Mouse (Mus musculus) mature B cell (primary cell): Measurements from ENCODE around the gene Gsc2.
"Not testable (repeated sequence)": the region's sequence is repeated elsewhere in the genome, so short reads cannot be mapped to it uniquely, and the experiment has no call there.

ENCODE experiments used
- in situ Hi-C: fragments of 300-500 bp; cut with MboI; formaldehyde crosslinking; loops from 2 replicates; pipeline ENCODE4 v1.14.3; 2019

Gene Gsc2

DNA sequence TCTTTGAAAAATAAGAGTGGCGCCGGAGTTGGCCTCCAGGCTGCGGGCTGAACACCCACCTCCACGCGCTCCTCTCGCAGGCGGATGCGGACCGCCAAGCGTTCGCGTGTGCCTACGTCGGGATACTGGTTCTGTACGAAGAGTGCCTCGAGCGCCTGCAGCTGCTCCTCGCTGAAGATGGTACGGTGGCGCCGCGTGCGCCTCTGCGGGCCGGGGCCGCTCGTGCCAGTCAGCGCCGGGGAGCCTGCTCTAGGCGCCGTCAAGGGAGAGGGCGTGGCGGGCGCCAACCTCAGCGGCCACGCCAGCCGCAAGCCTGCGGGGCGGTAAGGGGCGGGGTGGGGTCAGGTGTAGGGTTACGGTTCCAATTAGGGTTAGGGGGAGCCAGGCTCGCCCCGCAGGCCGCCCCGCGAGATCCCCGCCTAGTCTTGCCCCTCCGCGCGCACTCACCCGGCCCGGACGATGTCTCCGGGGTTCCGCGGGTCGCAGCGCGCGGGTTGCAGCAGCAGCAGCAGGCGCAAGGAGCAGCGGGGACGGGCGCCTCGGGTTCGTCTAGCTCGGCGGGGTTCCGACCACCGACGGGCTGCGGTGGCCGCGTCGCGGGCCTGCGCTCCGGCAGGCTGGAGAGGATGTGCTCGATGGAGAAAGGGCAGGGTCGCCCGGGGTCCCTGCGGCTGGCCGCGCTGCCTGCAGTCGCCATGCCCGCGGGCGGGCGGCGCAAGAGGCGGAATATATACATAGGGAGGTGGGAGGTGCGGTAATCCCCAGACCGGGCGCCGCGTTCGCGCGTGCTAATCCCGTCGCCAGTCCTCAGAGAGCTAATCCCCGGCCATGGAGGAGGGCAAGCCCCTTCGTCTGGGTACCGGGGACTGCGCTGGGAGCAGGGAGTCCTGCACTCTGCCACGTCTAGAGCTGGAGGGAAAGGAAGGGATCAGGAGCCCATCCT lies at the start of gene Gsc2:
Gsc2 (minus strand) TSS at position 753 of the 943 bp plus-strand sequence.
- in situ Hi-C loops: no loop called here

DNA sequence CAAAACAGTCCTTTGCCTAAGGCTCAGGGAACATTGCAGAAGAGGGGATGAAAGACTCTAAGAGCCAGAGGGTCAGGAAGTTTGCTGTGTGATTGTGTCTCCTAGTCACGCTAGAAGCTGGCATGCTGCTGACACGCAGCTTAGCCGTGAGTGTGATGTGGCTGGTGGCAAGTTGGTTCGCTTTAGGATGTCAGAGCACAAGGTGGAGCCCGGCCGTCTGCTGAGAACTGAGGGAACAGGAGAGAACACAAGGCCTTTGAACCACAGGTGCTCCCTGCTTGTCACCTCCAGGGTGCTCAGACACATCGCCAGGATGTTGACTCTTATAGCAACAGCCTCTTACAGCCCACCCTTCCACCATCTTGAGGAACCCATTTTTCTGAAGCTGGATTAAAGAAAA lies 47.2 kb upstream of the Gsc2 start:
- in situ Hi-C loops: no loop called here

DNA sequence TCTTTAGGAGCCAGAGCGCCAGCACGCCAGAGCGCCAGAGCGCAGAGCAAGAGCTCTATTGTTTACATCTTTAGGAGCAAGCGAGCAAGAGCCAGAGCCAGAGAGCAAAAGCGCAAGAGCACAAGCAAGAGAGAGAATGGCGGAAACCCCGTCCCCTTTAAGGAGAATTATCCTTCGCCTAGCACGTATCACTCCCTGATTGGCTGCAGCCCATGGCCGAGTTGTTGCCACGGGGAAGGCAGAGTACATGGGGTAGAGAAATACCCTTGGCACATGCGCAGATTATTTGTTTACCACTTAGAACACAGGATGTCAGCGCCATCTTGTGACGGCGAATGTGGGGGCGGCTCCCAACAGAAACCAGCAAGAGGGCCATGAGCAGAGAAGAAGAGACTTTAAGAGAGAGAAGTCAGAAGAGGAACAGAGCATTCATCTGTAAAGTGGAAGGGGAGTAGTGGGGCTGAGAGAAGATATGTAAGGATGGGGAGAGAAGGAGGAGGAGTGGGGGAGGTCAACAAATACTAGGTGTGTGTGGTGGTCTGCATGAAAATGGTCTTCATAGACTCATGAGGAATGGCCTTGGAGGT lies 41.3 kb upstream of the Gsc2 start:
- in situ Hi-C loops: not testable (repeated sequence)

DNA sequence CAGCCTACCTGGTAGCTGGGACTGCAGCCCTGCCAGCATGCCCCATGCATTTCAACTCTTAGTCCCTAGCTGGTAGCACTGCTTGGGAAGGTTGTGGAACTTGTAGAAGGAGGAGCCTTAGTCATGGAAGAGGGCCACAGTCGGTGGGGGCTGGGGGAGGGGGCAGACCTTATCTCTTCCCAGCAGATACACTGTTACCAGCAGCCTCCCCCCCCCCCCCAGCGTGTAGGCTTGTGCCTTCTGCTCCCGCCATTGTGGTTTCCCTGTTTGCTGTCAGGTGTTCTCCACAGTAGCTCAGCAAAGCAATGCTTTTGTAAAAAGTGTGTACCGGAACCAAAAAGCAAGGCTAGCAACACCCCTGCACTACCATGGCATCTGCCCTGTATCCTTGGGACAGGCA lies 36.8 kb upstream of the Gsc2 start:
- in situ Hi-C loops: no loop called here

DNA sequence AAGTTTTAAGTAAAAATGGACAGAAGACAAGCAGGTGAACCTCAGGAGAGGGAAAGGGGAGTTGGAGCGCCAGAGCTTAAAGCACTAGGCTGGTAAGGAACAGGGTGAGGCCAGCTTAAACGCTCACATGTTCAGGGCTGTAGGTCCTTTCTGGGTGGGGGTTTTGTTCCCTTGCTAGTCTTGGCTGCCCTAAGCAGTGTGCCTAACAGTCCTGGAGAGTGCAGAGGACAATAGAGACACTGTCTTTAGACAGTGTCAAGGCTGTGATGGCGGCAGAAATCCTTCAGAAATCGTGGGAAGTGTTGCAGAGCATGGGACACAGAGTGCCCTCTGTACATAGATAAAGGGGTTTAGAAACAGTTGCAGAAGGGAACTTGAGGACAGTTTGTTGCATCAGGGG lies 35.2 kb upstream of the Gsc2 start:
- in situ Hi-C loops: no loop called here

DNA sequence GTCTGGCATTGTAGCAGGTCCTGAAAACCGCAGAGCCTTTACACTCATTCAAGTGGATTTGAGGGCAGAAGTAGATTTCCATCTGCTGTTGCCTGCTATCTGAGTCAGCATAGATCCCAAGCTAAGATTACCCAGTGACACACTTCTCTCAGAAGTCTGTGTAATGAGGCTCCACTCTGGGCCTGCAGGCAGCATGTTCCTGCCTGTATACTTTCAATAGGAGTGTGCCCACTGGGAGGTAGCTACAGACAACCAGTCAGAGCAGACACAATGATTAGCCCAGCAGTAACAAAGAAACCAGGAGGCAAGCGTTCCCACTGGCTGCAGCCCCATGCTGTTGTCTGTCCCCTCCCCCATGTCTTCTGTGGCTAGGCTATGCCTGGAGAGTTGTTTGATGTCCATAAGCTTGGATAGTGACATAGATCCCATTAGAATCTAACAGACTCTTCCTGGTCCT lies 34.6 kb upstream of the Gsc2 start:
- in situ Hi-C loops: no loop called here

DNA sequence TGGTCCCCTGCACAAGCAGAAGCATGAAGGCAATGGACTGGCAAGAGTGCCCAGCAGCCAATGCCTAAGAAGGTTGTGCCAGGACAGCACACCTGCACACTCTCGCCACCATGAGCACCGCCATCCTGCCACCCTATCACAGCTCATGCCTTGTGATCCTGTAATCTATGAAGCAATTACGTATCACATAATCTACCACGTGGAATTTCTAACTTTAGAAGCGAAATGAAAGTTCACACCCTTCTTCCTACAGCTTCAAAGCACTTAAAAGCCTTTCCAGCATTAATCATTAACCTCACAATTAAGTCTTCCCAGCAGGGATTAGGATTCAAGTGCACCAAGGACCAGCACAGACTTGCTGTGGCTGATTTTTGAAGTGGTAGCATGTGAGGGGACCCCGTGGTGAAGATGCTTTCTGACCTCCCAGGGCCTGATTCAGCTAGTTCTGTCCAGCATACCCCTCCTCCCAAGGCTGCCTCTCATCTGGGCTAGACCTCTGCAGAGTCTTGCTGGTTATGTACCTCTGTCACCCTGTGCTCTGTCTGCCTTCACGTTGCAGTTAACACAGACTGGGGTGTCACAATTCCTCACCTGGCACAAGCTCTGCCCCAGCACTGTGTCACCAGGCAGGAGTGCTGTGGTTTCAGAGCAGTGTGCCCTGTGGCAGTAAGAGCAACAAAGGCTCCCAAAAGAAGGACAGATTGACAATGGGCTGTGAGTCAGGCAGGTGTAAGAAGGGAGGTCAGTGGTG lies 30.4 kb upstream of the Gsc2 start:
- in situ Hi-C loops: no loop called here

DNA sequence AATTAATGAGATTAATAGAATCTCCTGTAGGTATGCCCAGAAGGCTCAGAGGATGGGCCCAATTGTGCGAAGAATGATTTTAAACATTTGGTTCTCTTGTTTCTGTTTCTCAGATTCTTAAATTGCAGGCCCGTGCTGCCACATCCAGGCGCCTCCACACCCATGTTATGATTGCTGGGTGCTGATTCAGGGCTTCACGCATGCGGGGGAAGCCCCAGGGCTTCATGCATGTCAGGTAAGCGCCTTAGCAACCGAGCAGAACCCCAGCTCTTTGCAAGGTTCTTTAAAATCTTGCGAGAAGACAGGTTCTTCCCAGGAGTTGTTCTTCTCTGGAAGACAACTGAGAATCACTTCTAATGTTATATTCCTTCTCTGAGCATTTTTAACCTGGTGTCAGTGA lies 28.6 kb upstream of the Gsc2 start:
- in situ Hi-C loops: no loop called here

DNA sequence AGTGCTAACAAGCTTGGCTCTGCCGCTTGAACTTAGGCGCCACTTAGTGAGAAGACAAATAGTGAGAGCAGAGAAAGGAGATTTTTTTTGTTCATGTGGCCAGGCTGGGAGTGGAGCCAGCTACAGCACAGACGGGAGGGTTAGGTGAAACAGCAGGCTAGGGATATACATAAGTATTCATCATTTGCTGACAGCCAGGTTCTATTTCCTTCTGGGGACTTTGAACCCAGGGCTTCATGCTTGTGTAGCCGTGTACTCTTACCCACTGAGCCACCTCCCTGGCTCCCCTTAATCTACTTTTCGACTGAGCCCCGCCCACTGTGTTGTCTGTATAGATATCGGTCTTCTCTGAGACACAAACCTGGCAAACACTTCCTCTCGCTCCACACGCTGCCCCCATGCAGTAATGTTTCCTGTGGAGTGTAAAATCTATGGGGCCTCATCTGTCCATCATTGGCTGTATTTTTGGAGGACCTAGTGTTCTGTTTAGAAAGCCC lies 24.4 kb upstream of the Gsc2 start:
- in situ Hi-C loops: no loop called here

DNA sequence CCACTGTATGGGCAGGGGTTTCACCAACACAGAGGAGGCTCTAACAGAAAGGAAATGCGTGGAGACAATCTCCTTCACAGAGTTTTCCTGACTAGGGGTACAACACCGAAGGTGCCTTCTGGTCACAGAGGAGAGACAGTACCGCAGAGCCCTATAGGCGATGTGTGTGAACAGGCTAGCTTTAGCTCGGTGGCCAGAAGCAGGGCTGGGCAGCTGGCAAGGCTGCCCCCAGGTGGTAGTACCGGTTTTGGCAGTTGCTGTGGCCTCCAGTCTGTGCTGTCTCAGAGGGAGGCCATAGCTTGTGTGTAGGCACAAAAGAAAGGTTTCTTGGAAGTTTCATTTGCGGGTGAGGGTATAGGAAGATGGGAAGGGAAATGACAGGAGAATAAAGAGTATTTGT lies 24.0 kb upstream of the Gsc2 start:
- in situ Hi-C loops: no loop called here

DNA sequence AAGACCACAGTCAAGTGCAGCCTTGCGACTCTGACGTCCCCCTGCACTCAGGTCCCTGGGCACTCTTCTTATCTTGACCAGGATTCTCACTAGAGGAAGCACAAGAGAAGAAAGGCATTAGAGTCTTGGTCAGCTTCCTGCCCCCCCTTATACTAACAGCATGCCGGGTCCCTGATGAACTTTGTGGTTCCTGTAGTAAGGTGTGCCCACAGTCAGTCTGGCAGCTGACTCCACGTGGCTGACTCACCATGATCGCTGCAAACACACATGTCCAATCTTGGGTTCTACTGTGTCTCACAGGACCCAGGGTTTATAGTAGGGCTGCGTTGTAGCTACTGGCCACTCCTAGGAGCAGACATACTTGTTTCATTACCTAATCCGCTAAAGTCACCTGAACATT lies 23.3 kb upstream of the Gsc2 start:
- in situ Hi-C loops: no loop called here

DNA sequence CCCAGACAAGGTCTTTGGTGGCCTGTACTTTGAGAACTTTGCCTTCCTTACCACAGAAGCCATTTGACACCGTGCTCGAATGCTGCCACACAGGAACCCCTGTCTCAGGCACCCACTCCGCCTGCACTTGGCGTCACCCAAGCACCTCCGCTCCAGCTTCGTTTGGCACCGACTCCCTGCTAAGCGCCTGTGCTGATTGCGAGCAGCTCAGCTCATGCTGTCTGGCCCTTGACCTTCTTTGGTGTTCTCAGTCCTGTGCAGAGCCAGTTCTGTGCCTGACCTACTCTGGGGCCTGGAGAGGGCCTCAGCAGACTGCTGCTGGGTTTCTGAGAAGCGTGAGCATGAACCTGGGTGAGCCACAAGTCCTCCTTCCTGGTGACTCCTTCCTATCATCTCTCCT lies 21.9 kb upstream of the Gsc2 start:
- in situ Hi-C loops: no loop called here

DNA sequence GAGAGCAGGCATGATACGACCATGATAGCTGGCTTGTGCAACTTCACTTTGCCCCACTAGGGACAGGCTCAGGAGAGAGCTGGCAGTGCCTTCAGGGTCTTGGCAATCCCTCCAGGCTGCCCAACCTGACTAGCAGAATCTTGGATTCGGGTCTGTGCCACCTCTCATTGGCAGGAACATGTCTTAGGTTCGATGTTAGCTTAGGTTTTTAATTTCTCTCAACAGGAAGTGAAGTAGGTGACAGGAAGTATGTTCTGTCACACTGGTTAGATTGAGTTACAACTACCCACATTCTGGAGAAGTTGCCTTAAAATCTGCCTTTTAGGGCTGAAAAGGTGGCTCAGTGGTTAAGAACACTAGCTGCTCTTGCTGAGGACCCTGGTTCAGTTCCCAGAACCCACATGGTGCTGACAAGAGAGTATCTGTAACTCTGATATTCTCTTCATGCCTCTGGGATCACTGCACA lies 19.6 kb upstream of the Gsc2 start:
- in situ Hi-C loops: no loop called here

DNA sequence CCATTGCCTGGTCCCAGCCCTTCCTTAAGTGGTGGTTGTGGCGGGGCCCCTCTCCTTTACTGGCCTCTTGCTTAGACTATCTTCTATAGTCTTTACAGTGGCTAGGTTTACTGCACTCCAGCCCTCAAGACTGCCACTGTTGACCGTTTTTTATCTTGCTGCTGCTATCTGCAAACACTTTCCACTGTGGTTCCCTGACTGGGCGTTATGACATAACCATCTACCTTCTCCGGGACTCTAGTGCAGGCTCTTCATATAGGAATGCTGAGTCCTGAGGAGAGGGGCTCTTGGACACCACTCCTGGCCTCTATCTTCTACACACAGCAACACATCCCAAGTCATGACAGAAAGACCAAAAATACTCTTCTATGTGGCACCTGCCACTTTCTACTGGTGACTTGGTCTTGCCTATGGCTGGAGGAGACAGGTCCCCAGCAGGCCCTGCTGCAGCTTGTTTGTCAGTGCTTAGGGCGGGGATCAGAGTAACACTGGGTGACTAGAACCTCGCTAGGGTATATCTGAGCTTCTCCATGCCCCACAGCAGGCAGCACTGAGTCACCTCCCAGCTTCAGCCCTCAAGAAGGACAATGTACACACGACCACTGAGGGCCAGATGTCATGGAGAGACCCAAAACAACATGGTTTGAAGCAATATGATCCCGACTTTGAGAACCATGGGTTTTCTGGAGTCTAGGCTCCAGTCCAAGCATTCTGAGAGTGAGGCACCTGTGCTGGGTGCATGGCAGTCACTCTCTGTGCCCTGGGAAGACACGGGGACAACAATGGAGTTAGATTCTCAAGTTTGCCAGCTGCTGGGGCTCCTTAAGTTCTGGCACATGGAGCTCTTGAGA lies 19.0 kb upstream of the Gsc2 start:
- in situ Hi-C loops: no loop called here

DNA sequence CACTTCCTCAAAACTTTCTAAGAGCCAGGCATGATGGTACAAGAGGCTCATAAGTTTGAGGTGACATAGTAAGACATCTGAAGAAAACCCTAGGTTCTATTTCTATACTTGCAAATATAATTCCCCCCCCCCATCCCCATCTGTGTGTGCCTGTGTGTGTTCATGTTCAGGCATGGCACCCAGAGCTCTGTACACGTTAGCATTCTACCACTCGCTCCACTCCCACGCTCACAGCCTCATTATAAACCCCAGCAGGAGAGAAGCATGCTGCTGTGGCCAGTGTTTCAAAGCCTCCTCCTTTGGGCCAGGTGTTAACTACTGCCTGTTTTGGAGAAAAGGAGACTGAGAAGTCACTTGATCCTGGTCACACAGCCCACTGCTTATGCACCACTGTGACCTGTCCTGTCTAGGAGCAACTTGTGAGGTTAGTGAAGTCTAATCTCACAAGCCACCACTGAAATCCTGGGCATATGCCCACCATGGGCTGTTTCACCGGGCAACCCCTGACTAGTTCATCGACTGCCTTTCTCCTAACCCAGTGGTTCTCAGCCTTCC lies 17.1 kb upstream of the Gsc2 start:
- in situ Hi-C loops: no loop called here

DNA sequence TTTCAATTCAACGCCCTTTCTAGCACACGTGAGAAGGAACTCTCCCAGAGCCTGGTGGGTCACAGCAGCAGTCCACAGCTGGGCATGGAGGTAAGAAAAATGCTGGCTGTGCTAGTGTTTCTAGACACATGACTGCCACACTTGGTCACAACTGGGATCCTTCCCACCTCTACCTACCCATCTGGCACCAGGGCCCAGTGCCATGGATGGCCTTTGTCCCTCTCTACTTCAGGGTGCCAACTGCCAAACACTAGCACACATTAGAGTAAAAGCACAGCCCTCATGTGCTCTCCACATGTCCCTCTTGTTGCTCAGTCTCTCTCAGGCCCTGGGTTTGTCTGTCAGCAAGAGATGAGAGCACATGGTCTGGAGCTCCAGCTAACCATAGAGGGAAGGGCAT lies 14.8 kb upstream of the Gsc2 start:
- in situ Hi-C loops: no loop called here

DNA sequence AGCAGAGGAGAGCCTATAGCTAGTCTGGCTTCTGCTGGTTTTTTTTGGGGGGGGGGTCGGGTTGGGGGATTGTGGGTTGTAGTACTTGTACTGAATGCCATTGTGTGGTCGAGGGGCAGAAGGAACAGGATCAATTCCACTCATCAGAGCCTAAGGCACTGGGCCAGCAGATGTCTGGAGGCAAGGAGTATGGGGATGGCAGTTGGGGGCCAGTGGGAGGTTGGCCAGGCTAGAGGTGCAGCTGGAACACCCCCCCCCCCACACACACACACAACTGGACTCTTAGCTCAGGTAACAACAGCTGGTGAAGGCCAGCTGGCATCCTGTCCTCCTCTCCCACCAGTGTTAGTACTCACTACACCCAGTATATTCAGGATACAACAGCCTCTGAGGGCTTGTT lies 14.4 kb upstream of the Gsc2 start:
- in situ Hi-C loops: no loop called here

DNA sequence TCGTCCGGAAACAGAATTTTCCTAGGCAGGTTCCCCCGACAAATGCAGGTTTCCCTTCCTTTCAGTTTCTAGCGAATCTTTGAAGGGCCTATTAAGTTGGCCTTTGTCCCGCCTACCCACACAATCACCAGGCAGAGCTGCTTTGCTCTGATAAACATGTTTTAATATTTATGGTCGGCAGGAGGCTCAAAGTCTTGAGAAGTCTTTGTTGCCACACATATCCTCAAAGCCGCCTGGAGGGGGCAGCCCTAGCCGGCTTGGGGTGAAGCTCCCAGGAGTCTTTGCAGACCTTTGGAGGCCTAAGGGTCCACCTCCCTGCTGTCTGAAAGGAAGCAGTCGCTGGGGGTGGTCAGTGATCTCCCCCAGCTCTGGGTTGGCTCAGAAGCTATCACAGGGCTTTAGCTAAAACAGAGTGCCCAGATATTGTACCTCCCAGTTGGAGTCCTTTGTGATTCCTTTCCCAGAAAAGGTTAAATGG lies 13.8 kb upstream of the Gsc2 start:
- in situ Hi-C loops: no loop called here

DNA sequence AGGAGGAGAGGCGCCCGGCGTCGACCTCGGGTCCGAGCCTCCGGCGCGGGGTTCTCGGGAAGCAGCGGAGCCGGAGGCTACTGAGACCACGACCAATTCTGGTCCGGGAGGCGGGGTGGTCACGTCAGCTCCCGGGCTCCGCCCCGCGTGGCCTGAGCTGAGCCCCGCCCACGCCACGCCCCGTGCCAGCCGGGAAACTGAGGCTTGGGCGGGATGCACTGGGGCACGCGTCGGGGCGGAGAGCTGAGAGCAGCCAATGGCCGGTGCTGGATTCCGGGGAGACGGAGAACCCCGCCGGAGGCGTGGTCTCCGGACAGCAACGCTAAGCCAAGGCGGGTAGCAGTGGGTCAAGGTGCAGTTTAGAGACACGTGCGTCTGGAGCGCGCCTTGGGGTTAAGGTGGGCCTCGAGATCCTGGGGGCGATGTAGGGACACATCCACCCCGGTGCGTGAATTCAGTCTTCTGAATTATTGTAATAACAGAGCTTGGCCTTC lies 13.3 kb upstream of the Gsc2 start, which contains the start of gene Slc25a1:
Slc25a1 (minus strand) TSS at position 133 of the 494 bp plus-strand sequence.
- in situ Hi-C loops: no loop called here

DNA sequence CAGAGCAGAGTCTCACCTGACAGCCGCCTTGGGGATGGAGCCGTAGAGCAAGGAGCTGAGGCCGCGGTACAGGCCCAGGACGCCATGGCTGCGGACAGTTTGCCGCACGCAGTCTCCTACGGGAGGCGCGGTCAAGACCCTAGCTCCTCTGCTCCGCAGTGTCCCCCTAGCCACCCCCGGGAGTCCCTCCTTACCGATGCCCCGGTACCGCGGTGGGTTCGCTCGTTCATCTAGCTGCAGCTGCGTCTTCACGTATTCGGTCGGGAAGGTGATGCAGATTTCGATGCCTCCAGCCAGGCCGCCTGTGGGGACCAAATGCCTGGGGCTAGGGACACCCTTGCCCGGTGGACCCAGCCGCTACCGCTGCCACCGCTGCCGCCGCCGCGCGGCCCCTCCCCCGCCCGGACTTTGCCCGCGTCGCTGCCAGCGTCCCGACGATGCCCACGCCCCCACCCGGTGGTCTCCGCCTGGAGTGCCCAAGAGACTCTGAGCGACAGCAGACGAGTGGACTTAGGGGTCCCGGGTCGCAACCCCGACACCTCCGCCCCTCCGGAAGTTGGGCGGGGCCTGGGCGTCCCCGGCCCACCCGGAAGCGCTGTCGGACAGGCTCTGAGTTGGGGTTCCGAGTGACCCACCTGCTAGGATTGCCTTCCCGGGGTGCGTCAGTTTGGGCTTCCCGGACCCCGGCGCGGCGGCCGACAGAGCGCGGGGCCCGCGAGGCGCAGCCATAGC lies 12.7 kb upstream of the Gsc2 start:
- in situ Hi-C loops: no loop called here
